Mouse (Mus musculus) forebrain, embryonic 12.5 days (tissue): ENCODE data around the gene Kif17. TPM values are rescaled to one million over a fixed set of nuclear protein-coding genes. Genes with fewer than 3 reads are reported as not detected.
A peak's percentile ranks its signal among the peaks of the same experiment; 100 is the strongest.

Experiments used
- ATAC-seq: fragments of 200-750 bp; cut with Nextera tagmentation; 2 replicates; pipeline ENCODE4 v1.8.0; 2017; ENCODE audit warnings: moderate TSS enrichment; ENCODE audit not compliant: low FRiP score
- H3K27ac ChIP-seq: fragments of 300-500 bp; sonication (generic); 2 replicates; pipeline ENCODE4 v1.5.1; 2016; ENCODE audit warnings: mild to moderate bottlenecking
- H3K27me3 ChIP-seq: fragments of 300-500 bp; sonication (generic); 2 replicates; pipeline ENCODE4 v1.6.1; 2016; ENCODE audit warnings: mild to moderate bottlenecking
- H3K36me3 ChIP-seq: fragments of 300-500 bp; sonication (generic); replicated peaks from 2 replicates; pipeline ENCODE4 v1.6.1; 2016; ENCODE audit warnings: mild to moderate bottlenecking
- H3K4me1 ChIP-seq: fragments of 300-500 bp; sonication (generic); 2 replicates; pipeline ENCODE4 v1.6.1; 2016
- H3K4me2 ChIP-seq: fragments of 300-500 bp; sonication (generic); 2 replicates; pipeline ENCODE4 v1.6.1; 2016; ENCODE audit warnings: mild to moderate bottlenecking, moderate library complexity
- H3K4me3 ChIP-seq: fragments of 300-500 bp; sonication (generic); replicated peaks from 2 replicates; pipeline ENCODE4 v1.5.1; 2016; ENCODE audit warnings: mild to moderate bottlenecking
- H3K9ac ChIP-seq: fragments of 300-500 bp; sonication (generic); 2 replicates; pipeline ENCODE4 v1.6.1; 2016; ENCODE audit warnings: mild to moderate bottlenecking
- H3K9me3 ChIP-seq: fragments of 300-500 bp; sonication (generic); 2 replicates; pipeline ENCODE4 v1.6.1; 2016
- WGBS: fragments of 180-500 bp; shearing (Covaris S2); methylation state at CpG from one replicate; pipeline ENCODE4 v1.1.7; 2016; 5-methylcytosine and 5-hydroxymethylcytosine counted together
- polyA plus RNA-seq: library from polyadenylated mRNA; unstranded; fragments of >200 nt; fragmentation: Nextera tagmentation; extraction: Ambion mirVana; gene quantifications from 2 replicates; pipeline ENCODE4 v1.2.1, GENCODE M21; 2016

Gene Kif17
- polyA plus RNA-seq, 1 experiment from 2014 or later, result 0.40 TPM

DNA sequence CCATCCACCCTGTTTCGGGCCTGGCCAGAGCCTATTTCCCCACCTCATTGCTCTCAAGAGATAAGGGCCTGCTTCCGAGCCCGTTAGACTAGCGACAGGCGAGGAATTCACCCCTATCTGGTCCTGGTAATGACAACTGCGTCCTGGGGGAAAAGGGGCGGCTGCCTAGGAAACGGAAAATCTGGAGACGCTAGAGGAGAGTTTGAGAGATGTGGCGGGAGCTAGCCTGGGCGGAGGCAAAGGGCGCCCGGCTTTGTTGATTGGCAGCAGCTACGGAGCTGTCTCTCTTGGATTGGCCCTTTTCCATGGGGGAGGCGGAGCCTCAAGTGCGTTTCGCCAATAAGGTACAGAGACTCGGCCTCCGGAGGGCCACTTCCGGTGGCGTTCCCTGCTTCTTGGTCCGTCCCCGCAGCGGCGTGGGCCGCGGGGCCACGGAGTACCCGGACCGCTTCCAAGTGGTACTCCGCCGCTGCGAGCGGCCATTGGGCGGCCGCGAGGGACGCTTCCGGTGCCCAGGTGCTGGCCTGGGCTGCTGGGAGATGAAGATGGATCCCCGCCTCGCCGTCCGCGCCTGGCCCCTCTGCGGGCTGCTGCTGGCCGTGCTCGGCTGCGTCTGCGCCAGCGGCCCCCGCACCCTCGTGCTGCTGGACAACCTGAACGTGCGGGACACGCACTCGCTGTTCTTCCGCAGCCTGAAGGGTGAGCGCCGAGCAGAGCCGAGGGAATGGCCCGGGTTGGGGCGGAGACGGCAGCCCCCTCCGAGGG, 54.3 kb downstream of the Kif17 start, which contains the start of gene Ddost:
Gene Ddost (plus strand): TSS at position 391 of the 765 bp plus-strand sequence.
- under 1% methylated on average over 64 of the region's 64 CpGs for WGBS
- Histone ChIP-seq H3K4me2 (peak within 1 kb of the TSS; percentile 93), H3K4me3 (peak within 1 kb of the TSS; percentile 96), H3K27ac (peak within 1 kb of the TSS; percentile 84), H3K4me1 (peaks cover 30% of the 10 kb centered on the region), H3K9ac (peak within 1 kb of the TSS; percentile 91), H3K27me3 (no peaks in the 10 kb centered on the region), H3K9me3 (0 out of 2 replicates have a peak, but pooled peaks cover 5% of the 10 kb centered on the region), H3K36me3 (peaks cover 30% of the 10 kb centered on the region)
- peak; percentile 97 for ATAC-seq

- no peak for ATAC-seq
- H3K9me3 ChIP-seq, result no peaks in the 10 kb centered on the region
- no peak overlapping the region for H3K4me3 ChIP-seq
- no peaks in the 10 kb centered on the region for H3K27me3 ChIP-seq
- WGBS, result 85% methylated on average over 3 of the region's 3 CpGs
- no peak overlapping the region for H3K4me2 ChIP-seq
- H3K9ac ChIP-seq, result no peak overlapping the region
- no peak overlapping the region for H3K27ac ChIP-seq
- H3K4me1 ChIP-seq, result peaks cover 30% of the 10 kb centered on the region
- peaks cover 55% of the 10 kb centered on the region for H3K36me3 ChIP-seq
Measured at GRCm38 (mm10) chr4:138307025-138307424, 56.8 kb downstream of the Kif17 start.

GRCm38 (mm10) chr4:138307739-138308138, 57.5 kb downstream of the Kif17 start:
- Histone ChIP-seq H3K9me3 (no peaks in the 10 kb centered on the region), H3K4me2 (no peak overlapping the region), H3K4me3 (no peak overlapping the region), H3K4me1 (peaks cover 30% of the 10 kb centered on the region), H3K9ac (no peak overlapping the region), H3K36me3 (peaks cover 62% of the 10 kb centered on the region), H3K27me3 (no peaks in the 10 kb centered on the region), H3K27ac (no peak overlapping the region)
- WGBS, result 91% methylated on average over 12 of the region's 12 CpGs
- no peak for ATAC-seq

GRCm38 (mm10) chr4:138310311-138310910, 60.2 kb downstream of the Kif17 start:
- no peak overlapping the region for H3K27ac ChIP-seq
- no peak overlapping the region for H3K9ac ChIP-seq
- H3K36me3 ChIP-seq, result peaks cover 88% of the 10 kb centered on the region
- no peak for ATAC-seq
- peaks cover 18% of the 10 kb centered on the region for H3K4me1 ChIP-seq
- WGBS, result 96% methylated on average over 19 of the region's 19 CpGs
- H3K9me3 ChIP-seq, result no peaks in the 10 kb centered on the region
- H3K27me3 ChIP-seq, result no peaks in the 10 kb centered on the region
- H3K4me2 ChIP-seq, result no peak overlapping the region
- no peak overlapping the region for H3K4me3 ChIP-seq

- no peak overlapping the region for H3K4me3 ChIP-seq
- no peak overlapping the region for H3K27ac ChIP-seq
- H3K27me3 ChIP-seq, result no peaks in the 10 kb centered on the region
- ATAC-seq, result 0 out of 2 replicates have a peak, but pooled peaks have one; percentile 30
- no peak overlapping the region for H3K9ac ChIP-seq
- peaks cover 94% of the 10 kb centered on the region for H3K36me3 ChIP-seq
- H3K9me3 ChIP-seq, result no peaks in the 10 kb centered on the region
- no peak overlapping the region for H3K4me2 ChIP-seq
- peaks cover 7% of the 10 kb centered on the region for H3K4me1 ChIP-seq
- WGBS, result 66% methylated on average over 8 of the region's 8 CpGs
Measured at GRCm38 (mm10) chr4:138311595-138311994, 61.4 kb downstream of the Kif17 start.

GRCm38 (mm10) chr4:138312105-138312504, 61.9 kb downstream of the Kif17 start:
- H3K4me3 ChIP-seq, result no peak overlapping the region
- no peaks in the 10 kb centered on the region for H3K9me3 ChIP-seq
- ATAC-seq, result no peak
- H3K36me3 ChIP-seq, result peaks cover 95% of the 10 kb centered on the region
- no peak overlapping the region for H3K27ac ChIP-seq
- peaks cover 4% of the 10 kb centered on the region for H3K4me1 ChIP-seq
- H3K4me2 ChIP-seq, result no peak overlapping the region
- H3K27me3 ChIP-seq, result no peaks in the 10 kb centered on the region
- no peak overlapping the region for H3K9ac ChIP-seq
- WGBS, result 91% methylated on average over 3 of the region's 3 CpGs

- no peak for ATAC-seq
- H3K9ac ChIP-seq, result no peak overlapping the region
- no peak overlapping the region for H3K4me3 ChIP-seq
- H3K9me3 ChIP-seq, result no peaks in the 10 kb centered on the region
- H3K27ac ChIP-seq, result no peak overlapping the region
- H3K36me3 ChIP-seq, result peaks cover 93% of the 10 kb centered on the region
- no peaks in the 10 kb centered on the region for H3K27me3 ChIP-seq
- no peak overlapping the region for H3K4me2 ChIP-seq
- 0 out of 2 replicates have a peak, but pooled peaks cover 3% of the 10 kb centered on the region for H3K4me1 ChIP-seq
- WGBS, result 93% methylated on average over 11 of the region's 11 CpGs
Measured at GRCm38 (mm10) chr4:138313021-138313420, 62.8 kb downstream of the Kif17 start.

DNA sequence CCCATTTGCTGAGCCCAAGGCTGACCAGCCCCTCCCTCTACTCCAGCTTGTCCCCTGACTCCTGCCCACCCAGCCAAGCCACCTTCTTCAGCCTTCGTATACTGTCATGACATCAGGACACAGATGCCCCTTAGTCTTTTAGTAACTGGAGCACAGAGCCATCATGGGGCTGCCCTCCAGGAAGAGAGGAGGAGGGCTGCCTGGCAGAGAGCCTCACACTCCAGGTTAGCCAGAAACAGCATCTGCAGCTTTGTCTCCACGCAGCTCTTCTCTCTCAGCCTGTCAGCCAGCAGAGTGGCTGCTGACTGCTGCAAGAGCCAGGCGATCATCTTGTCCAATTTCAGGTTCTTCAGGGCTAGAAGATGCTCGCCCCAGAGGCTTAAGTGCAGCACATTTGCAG, 63.6 kb downstream of the Kif17 start:
- H3K27me3 ChIP-seq, result no peaks in the 10 kb centered on the region
- no peak overlapping the region for H3K4me2 ChIP-seq
- H3K4me3 ChIP-seq, result no peak overlapping the region
- 95% methylated on average over 4 of the region's 4 CpGs for WGBS
- no peak overlapping the region for H3K27ac ChIP-seq
- ATAC-seq, result no peak
- no peaks in the 10 kb centered on the region for H3K9me3 ChIP-seq
- no peak overlapping the region for H3K9ac ChIP-seq
- H3K4me1 ChIP-seq, result 0 out of 2 replicates have a peak, but pooled peaks cover 3% of the 10 kb centered on the region
- H3K36me3 ChIP-seq, result peaks cover 86% of the 10 kb centered on the region

GRCm38 (mm10) chr4:138315781-138316180, 65.5 kb downstream of the Kif17 start:
- WGBS, result 72% methylated on average over 9 of the region's 9 CpGs
- no peaks in the 10 kb centered on the region for H3K27me3 ChIP-seq
- H3K4me3 ChIP-seq, result no peak overlapping the region
- ATAC-seq, result no peak
- H3K9ac ChIP-seq, result no peak overlapping the region
- no peak overlapping the region for H3K27ac ChIP-seq
- H3K36me3 ChIP-seq, result peaks cover 71% of the 10 kb centered on the region
- H3K4me2 ChIP-seq, result no peak overlapping the region
- no peaks in the 10 kb centered on the region for H3K9me3 ChIP-seq
- 0 out of 2 replicates have a peak, but pooled peaks cover 5% of the 10 kb centered on the region for H3K4me1 ChIP-seq

DNA sequence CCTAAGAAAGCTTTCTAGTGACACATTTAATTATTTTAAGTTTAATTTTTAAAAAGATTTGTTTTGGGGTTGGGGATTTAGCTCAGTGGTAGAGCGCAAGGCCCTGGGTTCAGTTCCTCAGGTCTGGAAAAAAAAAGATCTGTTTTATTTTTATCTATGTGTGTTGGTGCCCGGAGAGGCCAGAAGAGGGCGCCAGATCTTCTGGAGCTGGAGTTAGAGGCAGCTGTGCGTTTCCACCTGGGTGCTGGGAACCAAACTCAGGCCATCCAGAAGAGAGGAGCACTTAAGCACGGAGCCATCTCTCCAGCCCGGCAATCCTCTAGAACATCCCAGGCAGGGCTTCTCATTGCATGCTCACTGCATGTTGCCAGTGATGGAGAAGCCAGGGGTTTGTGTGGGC, 66.1 kb downstream of the Kif17 start:
- Histone ChIP-seq H3K9ac (no peak overlapping the region), H3K4me2 (no peak overlapping the region), H3K4me3 (no peak overlapping the region), H3K27me3 (no peaks in the 10 kb centered on the region), H3K27ac (no peak overlapping the region), H3K9me3 (no peaks in the 10 kb centered on the region), H3K4me1 (0 out of 2 replicates have a peak, but pooled peaks cover 6% of the 10 kb centered on the region), H3K36me3 (peaks cover 65% of the 10 kb centered on the region)
- no peak for ATAC-seq
- 92% methylated on average over 6 of the region's 6 CpGs for WGBS

- no peak overlapping the region for H3K27ac ChIP-seq
- peaks cover 42% of the 10 kb centered on the region for H3K36me3 ChIP-seq
- H3K4me1 ChIP-seq, result peaks cover 24% of the 10 kb centered on the region
- no peak overlapping the region for H3K4me2 ChIP-seq
- H3K9ac ChIP-seq, result no peak overlapping the region
- WGBS, result 48% methylated on average over 6 of the region's 6 CpGs
- H3K9me3 ChIP-seq, result no peaks in the 10 kb centered on the region
- peak; percentile 57; the same call in 1 of the 2 replicates for ATAC-seq
- no peaks in the 10 kb centered on the region for H3K27me3 ChIP-seq
- no peak overlapping the region for H3K4me3 ChIP-seq
Measured at GRCm38 (mm10) chr4:138318509-138319266, 68.5 kb downstream of the Kif17 start.

DNA sequence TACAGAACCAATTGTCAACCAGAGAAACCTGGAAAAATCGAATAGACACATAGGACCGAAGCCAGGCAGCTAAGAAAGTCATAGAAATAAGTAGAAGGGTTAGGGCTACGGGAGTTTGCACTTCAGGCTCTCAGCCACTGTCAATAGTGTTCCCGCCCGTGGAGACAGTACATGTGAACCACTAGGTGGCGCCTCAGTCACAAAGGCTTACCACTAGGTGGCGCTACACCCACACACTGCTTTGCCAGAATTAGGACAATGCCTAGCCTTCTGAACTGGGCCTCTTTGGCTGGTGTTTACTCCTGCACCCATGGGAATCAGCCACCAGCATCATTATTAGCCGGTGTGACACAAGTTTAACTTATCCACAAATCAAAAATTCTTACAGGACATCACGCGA, 69.3 kb downstream of the Kif17 start:
- no peak overlapping the region for H3K4me3 ChIP-seq
- no peaks in the 10 kb centered on the region for H3K9me3 ChIP-seq
- no peak overlapping the region for H3K27ac ChIP-seq
- 30% methylated on average over 10 of the region's 10 CpGs for WGBS
- H3K4me1 ChIP-seq, result peaks cover 31% of the 10 kb centered on the region
- no peak overlapping the region for H3K9ac ChIP-seq
- H3K27me3 ChIP-seq, result no peaks in the 10 kb centered on the region
- H3K36me3 ChIP-seq, result peaks cover 34% of the 10 kb centered on the region
- H3K4me2 ChIP-seq, result no peak overlapping the region
- no peak for ATAC-seq
